Mouse (Mus musculus): ENCODE results near the gene Zmiz2. TPM values are rescaled to one million over a fixed set of nuclear protein-coding genes. Genes with fewer than 3 reads are reported as not detected.
A peak's percentile ranks its signal among the peaks of the same experiment; 100 is the strongest.

The Zmiz2 gene
- polyA plus RNA-seq, 1 experiment from 2014 or later = 16.4 TPM

DNA sequence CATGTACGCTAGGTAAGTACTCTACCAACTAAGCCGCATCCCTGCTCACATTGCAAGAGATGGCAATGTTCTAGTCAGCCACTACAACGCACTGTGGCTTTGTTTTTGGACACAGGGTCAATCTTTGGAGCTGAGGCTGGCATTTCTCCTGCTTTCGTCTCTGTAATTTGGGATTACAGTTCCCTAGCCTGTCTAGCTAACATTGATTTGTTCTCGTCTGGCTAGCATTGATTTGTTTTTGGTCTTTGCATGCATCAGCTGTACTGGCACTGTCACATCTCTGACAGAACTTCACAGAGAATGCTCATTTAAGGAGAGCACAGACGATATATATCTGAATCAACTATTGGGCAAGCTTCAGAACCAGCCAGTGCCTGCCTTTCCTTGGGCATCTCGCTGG is 41.3 kb downstream of the Zmiz2 start:
- Histone ChIP-seq H3K4me3 (ENCODE audit: low read depth, low read length) (no peak overlapping the region), H3K4me2 (no peak overlapping the region), H3K36me3 (ENCODE audit: control insufficient read depth, insufficient read depth, low read length) (peaks cover 55% of the 10 kb centered on the region), H3K27ac (ENCODE audit: low read depth, low read length) (no peak overlapping the region), H3K4me1 (ENCODE audit: control insufficient read depth, insufficient read depth, low read length) (no peaks in the 10 kb centered on the region), H3K27me3 (ENCODE audit: control insufficient read depth, insufficient read depth, low read length) (no peaks in the 10 kb centered on the region), H3K9me3 (ENCODE audit: control insufficient read depth, low read length) (no peaks in the 10 kb centered on the region), H3K9ac (ENCODE audit: low read length) (no peak overlapping the region)
- ATAC-seq (ENCODE audit: low FRiP score) (no peak), DNase-seq (ENCODE audit: low spot score, missing footprints) (no peak)
- 93% methylated on average over 7 of the region's 7 CpGs for WGBS

DNA sequence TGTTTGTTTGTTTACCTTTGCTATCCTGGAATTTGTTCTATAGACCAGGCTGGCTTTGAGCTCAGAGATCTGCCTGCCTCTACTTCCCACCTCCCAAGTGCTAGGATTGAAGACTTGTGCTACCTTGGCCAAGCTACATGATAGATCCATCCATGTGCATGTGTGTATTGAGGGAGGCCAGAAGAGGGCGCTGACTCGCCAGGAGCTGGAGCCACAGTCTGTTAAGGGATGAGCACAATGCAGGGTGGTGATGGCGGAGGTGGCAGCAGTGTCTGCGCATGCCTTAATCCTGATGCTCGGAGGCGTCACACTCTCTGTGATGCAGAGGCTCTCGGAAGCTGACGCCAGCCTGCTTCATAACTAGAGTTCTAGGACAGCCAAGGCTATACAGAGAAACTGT is 47.6 kb downstream of the Zmiz2 start:
- Histone ChIP-seq H3K4me2 (no peak overlapping the region), H3K27ac (ENCODE audit: low read depth, low read length) (no peak overlapping the region), H3K4me3 (ENCODE audit: low read depth, low read length) (no peak overlapping the region), H3K4me1 (ENCODE audit: control insufficient read depth, insufficient read depth, low read length) (no peaks in the 10 kb centered on the region; the same call in 1 of the 2 replicates), H3K9ac (ENCODE audit: low read length) (no peak overlapping the region), H3K9me3 (ENCODE audit: control insufficient read depth, low read length) (no peaks in the 10 kb centered on the region), H3K27me3 (ENCODE audit: control insufficient read depth, insufficient read depth, low read length) (no peaks in the 10 kb centered on the region), H3K36me3 (ENCODE audit: control insufficient read depth, insufficient read depth, low read length) (peaks cover 30% of the 10 kb centered on the region)
- peak; percentile 87 for DNase-seq (ENCODE audit: low spot score, missing footprints)
- peak; percentile 68; the same call in 1 of the 2 replicates for ATAC-seq (ENCODE audit: low FRiP score)
- WGBS = 70% methylated on average over 8 of the region's 8 CpGs

DNA sequence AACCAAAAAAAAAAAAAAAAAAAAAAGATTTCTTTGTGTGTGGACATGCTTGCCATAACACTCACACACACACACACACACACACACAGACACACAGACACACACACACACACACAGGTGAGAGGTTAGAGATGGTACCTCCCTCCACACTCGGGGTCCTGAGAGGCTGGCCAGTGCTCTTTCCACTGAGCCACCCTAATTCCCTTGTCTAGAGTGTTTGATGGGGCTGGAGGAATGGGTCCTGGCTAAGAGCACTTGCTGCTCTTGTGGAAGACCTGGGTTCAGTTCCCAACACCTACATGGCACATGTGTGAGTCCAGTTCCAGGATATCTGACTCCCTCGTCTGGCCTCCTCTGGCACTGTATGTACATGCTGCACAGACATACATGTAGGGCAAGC is 48.8 kb downstream of the Zmiz2 start:
- no peak overlapping the region for H3K9ac ChIP-seq (ENCODE audit: low read length)
- H3K27ac ChIP-seq (ENCODE audit: low read depth, low read length) = no peak overlapping the region
- peaks cover 3% of the 10 kb centered on the region; the same call in 1 of the 2 replicates for H3K4me1 ChIP-seq (ENCODE audit: control insufficient read depth, insufficient read depth, low read length)
- ATAC-seq (ENCODE audit: low FRiP score) = no peak
- no peaks in the 10 kb centered on the region for H3K27me3 ChIP-seq (ENCODE audit: control insufficient read depth, insufficient read depth, low read length)
- H3K36me3 ChIP-seq (ENCODE audit: control insufficient read depth, insufficient read depth, low read length) = peaks cover 24% of the 10 kb centered on the region
- DNase-seq (ENCODE audit: low spot score, missing footprints) = peak; percentile 81
- WGBS = 96% methylated on average over 2 of the region's 2 CpGs
- H3K9me3 ChIP-seq (ENCODE audit: control insufficient read depth, low read length) = no peaks in the 10 kb centered on the region
- no peak overlapping the region for H3K4me2 ChIP-seq
- no peak overlapping the region for H3K4me3 ChIP-seq (ENCODE audit: low read depth, low read length)

DNA sequence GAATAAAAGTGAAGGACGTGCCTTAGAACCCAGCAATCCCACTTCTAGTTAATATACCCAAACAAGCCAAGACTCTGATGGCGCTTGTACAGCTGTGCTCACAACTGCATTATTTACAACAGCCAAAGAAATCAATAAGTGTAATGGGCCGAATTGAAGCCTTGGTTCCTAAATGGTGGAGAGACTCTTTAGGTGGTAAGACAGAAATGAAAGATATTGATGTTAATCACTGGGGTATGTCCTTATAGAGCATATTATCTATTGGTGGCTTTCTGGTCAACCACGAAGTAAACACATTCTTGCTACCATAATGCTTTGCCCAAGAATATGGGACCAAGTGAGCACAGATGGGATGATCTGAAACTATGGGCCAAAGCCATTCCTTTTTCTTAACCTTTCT is 51.3 kb downstream of the Zmiz2 start:
- ATAC-seq (ENCODE audit: low FRiP score) (no peak), DNase-seq (ENCODE audit: low spot score, missing footprints) (peak; percentile 79)
- WGBS = 93% methylated on average over 4 of the region's 4 CpGs
- H3K27me3 ChIP-seq (ENCODE audit: control insufficient read depth, insufficient read depth, low read length) = no peaks in the 10 kb centered on the region
- H3K27ac ChIP-seq (ENCODE audit: low read depth, low read length) = no peak overlapping the region
- H3K9me3 ChIP-seq (ENCODE audit: control insufficient read depth, low read length) = no peaks in the 10 kb centered on the region
- no peak overlapping the region for H3K4me3 ChIP-seq (ENCODE audit: low read depth, low read length)
- H3K4me2 ChIP-seq = no peak overlapping the region
- peaks cover 10% of the 10 kb centered on the region for H3K4me1 ChIP-seq (ENCODE audit: control insufficient read depth, insufficient read depth, low read length)
- peaks cover 11% of the 10 kb centered on the region for H3K36me3 ChIP-seq (ENCODE audit: control insufficient read depth, insufficient read depth, low read length)
- no peak overlapping the region for H3K9ac ChIP-seq (ENCODE audit: low read length)

DNA sequence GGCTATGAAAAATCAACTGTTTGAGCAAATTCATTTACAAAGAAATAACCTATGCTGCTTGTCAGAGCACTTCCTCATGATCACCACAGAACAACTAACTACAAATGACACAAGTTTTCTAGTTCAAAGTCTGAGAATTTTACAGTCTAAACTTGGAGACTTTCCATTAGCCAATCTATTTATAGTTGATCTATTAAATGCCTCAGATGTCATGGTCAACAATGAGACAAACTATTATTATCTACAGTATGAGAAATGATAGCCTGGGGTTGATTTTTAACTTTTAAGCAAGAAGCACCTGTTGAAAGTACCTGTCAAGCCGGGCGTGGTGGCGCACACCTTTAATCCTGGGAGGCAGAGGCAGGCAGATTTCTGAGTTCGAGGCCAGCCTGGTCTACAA is 53.7 kb downstream of the Zmiz2 start:
- no peaks in the 10 kb centered on the region for H3K27me3 ChIP-seq (ENCODE audit: control insufficient read depth, insufficient read depth, low read length)
- 94% methylated on average over 4 of the region's 4 CpGs for WGBS
- H3K4me3 ChIP-seq (ENCODE audit: low read depth, low read length) = peak overlapping the region; percentile 77; the same call in 1 of the 2 replicates
- H3K27ac ChIP-seq (ENCODE audit: low read depth, low read length) = no peak overlapping the region
- DNase-seq (ENCODE audit: low spot score, missing footprints) (peak; percentile 81), ATAC-seq (ENCODE audit: low FRiP score) (no peak)
- peaks cover 3% of the 10 kb centered on the region for H3K36me3 ChIP-seq (ENCODE audit: control insufficient read depth, insufficient read depth, low read length)
- no peaks in the 10 kb centered on the region for H3K9me3 ChIP-seq (ENCODE audit: control insufficient read depth, low read length)
- peaks cover 10% of the 10 kb centered on the region for H3K4me1 ChIP-seq (ENCODE audit: control insufficient read depth, insufficient read depth, low read length)
- H3K4me2 ChIP-seq = peak overlapping the region; percentile 73; the same call in 1 of the 2 replicates
- no peak overlapping the region for H3K9ac ChIP-seq (ENCODE audit: low read length)

DNA sequence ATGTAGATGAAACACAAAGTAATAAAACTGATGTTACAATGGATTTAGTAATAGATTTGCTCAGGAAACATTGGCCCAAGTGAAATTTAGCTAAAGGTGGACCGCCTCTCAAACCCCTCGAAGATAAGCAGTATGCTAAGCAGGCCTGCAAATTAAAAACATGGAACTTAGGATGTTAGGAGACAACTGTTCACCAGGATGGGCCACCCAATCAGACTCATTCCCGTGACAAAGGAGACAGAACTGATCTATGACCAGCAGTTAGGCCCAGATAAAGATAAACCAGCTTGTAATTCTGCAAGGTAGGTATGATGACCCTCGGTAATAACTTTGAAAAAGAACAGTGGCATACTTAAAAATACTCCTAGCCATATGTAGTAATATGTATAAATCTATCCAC is 54.2 kb downstream of the Zmiz2 start:
- 55% methylated on average over 4 of the region's 4 CpGs for WGBS
- Histone ChIP-seq H3K27me3 (ENCODE audit: control insufficient read depth, insufficient read depth, low read length) (no peaks in the 10 kb centered on the region), H3K36me3 (ENCODE audit: control insufficient read depth, insufficient read depth, low read length) (no peaks in the 10 kb centered on the region; the same call in 1 of the 2 replicates), H3K4me3 (ENCODE audit: low read depth, low read length) (peak overlapping the region; percentile 77), H3K9me3 (ENCODE audit: control insufficient read depth, low read length) (no peaks in the 10 kb centered on the region), H3K9ac (ENCODE audit: low read length) (peak overlapping the region; percentile 91), H3K27ac (ENCODE audit: low read depth, low read length) (0 out of 2 replicates have a peak overlapping the region, but pooled peaks have one; percentile 92), H3K4me1 (ENCODE audit: control insufficient read depth, insufficient read depth, low read length) (peaks cover 10% of the 10 kb centered on the region), H3K4me2 (peak overlapping the region; percentile 73)
- ATAC-seq (ENCODE audit: low FRiP score) (no peak), DNase-seq (ENCODE audit: low spot score, missing footprints) (peak; percentile 86)

DNA sequence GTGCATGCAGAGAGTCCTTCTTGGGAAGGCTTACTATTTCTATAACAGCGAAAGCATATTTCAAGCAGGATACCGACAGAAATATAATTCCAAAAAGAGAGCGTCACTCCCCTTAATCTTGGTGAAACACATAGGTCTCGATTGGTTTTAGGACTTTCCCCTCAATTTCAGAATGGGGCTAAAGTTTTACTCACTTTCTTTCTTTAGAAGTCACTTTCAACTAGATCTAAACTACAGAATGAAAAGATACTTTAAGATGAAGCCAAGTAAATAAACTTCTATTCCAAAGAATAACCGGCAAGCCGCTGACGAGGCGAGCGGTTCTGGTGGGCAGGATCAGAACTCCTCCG is 54.8 kb downstream of the Zmiz2 start:
- peak overlapping the region; percentile 91 for H3K9ac ChIP-seq (ENCODE audit: low read length)
- WGBS = 0% methylated on average over 10 of the region's 10 CpGs
- DNase-seq (ENCODE audit: low spot score, missing footprints) (no peak), ATAC-seq (ENCODE audit: low FRiP score) (no peak)
- H3K9me3 ChIP-seq (ENCODE audit: control insufficient read depth, low read length) = no peaks in the 10 kb centered on the region
- peak overlapping the region; percentile 77 for H3K4me3 ChIP-seq (ENCODE audit: low read depth, low read length)
- no peaks in the 10 kb centered on the region; the same call in 1 of the 2 replicates for H3K36me3 ChIP-seq (ENCODE audit: control insufficient read depth, insufficient read depth, low read length)
- peak overlapping the region; percentile 73 for H3K4me2 ChIP-seq
- H3K27ac ChIP-seq (ENCODE audit: low read depth, low read length) = peak overlapping the region; percentile 92
- no peaks in the 10 kb centered on the region for H3K27me3 ChIP-seq (ENCODE audit: control insufficient read depth, insufficient read depth, low read length)
- H3K4me1 ChIP-seq (ENCODE audit: control insufficient read depth, insufficient read depth, low read length) = peaks cover 10% of the 10 kb centered on the region

DNA sequence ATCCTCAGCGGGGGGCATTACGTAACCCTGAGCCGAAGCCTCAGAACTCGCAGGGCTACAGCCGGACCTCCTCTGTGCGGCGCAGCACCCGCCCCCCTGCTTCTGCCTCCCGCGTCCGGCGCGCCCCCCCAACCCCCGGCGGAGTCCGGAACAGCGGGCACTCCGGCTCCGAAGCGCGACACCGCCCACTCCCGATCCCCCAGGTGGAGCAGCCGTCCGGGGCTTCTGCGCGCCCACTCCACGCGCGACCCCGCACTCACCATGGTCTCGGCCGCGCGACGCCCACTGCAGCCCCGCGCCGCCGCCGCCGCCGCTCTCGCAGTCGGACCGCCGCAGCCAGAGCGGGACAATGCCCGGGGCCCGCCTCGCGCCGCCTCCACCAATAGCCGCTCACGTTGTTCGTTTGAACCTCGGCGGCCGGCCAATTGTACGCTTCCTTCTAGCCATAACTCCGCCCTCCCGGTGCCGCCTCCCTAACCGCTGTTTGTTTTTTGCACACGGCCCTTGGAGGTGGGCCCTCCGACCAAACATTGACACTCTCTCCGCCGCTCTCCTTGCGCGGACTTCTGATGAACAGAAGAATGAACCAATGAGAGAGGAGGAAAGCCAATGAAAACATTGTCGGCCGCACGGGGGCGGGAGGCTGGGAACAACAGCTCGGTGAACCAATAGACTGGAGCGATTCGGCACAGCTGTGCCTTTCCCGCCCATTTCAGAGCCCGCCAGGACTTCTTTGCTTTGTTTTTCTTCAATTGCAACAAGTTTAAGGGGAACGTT is 55.4 kb downstream of the Zmiz2 start, which contains the start of gene H2afv:
H2afv (minus strand) TSS at position 367 of the 777 bp plus-strand sequence.
- Histone ChIP-seq H3K27ac (ENCODE audit: low read depth, low read length) (peak within 1 kb of the TSS; percentile 92), H3K27me3 (ENCODE audit: control insufficient read depth, insufficient read depth, low read length) (no peaks in the 10 kb centered on the region), H3K9me3 (ENCODE audit: control insufficient read depth, low read length) (no peaks in the 10 kb centered on the region), H3K4me1 (ENCODE audit: control insufficient read depth, insufficient read depth, low read length) (peaks cover 10% of the 10 kb centered on the region), H3K4me3 (ENCODE audit: low read depth, low read length) (peak within 1 kb of the TSS; percentile 77), H3K36me3 (ENCODE audit: control insufficient read depth, insufficient read depth, low read length) (no peaks in the 10 kb centered on the region), H3K9ac (ENCODE audit: low read length) (peak within 1 kb of the TSS; percentile 91), H3K4me2 (peak within 1 kb of the TSS; percentile 73)
- DNase-seq (ENCODE audit: low spot score, missing footprints) (peak; percentile 99), ATAC-seq (ENCODE audit: low FRiP score) (peak; percentile 99)
- WGBS = under 1% methylated on average over 80 of the region's 80 CpGs

DNA sequence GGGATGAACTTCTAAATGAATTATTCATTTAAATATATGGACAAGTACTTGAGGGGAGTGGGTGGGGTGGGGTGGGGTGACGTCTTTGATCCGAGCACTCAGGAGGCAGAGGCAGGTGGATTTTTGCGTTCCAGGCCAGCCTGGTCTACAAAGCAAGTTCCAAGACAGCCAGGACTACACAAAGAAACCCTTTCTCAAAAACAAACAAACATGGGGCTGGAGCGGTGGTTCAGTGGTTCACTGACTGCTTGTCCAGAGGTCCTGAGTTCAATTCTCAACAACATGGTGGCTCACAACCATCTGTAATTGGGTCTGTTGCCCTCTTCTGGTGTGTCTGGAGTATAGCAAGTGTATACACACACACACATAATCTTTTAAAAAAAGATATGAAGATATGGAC is 56.6 kb downstream of the Zmiz2 start:
- Histone ChIP-seq H3K4me1 (ENCODE audit: control insufficient read depth, insufficient read depth, low read length) (peaks cover 10% of the 10 kb centered on the region), H3K27me3 (ENCODE audit: control insufficient read depth, insufficient read depth, low read length) (no peaks in the 10 kb centered on the region), H3K4me3 (ENCODE audit: low read depth, low read length) (no peak overlapping the region), H3K36me3 (ENCODE audit: control insufficient read depth, insufficient read depth, low read length) (no peaks in the 10 kb centered on the region), H3K4me2 (no peak overlapping the region), H3K27ac (ENCODE audit: low read depth, low read length) (no peak overlapping the region), H3K9ac (ENCODE audit: low read length) (no peak overlapping the region), H3K9me3 (ENCODE audit: control insufficient read depth, low read length) (no peaks in the 10 kb centered on the region)
- DNase-seq (ENCODE audit: low spot score, missing footprints) (no peak), ATAC-seq (ENCODE audit: low FRiP score) (no peak)
- WGBS = 80% methylated on average over 4 of the region's 4 CpGs

Data from midbrain, embryonic 11.5 days (tissue).